Mouse (Mus musculus): ENCODE results near the gene Castor1.

GRCm38 (mm10) chr11:4219317-4219751 lies 1.3 kb downstream of the Castor1 start:
- TF ChIP-seq GATA1 (IDR thresholded peaks at IDR 0.05; ENCODE audit: borderline replicate concordance, low read length) (no peak), FLI1 (IDR thresholded peaks at IDR 0.05; ENCODE audit: low read length) (no peak)

All from megakaryocyte, embryonic 14.5 days (primary cell).